Mouse (Mus musculus): ENCODE measurements around the gene Ankmy1. TPM values are rescaled to one million over a fixed set of nuclear protein-coding genes. Genes with fewer than 3 reads are reported as not detected.

Gene Ankmy1
- polyA plus RNA-seq, 1 experiment from 2014 or later: 0.16 TPM

DNA sequence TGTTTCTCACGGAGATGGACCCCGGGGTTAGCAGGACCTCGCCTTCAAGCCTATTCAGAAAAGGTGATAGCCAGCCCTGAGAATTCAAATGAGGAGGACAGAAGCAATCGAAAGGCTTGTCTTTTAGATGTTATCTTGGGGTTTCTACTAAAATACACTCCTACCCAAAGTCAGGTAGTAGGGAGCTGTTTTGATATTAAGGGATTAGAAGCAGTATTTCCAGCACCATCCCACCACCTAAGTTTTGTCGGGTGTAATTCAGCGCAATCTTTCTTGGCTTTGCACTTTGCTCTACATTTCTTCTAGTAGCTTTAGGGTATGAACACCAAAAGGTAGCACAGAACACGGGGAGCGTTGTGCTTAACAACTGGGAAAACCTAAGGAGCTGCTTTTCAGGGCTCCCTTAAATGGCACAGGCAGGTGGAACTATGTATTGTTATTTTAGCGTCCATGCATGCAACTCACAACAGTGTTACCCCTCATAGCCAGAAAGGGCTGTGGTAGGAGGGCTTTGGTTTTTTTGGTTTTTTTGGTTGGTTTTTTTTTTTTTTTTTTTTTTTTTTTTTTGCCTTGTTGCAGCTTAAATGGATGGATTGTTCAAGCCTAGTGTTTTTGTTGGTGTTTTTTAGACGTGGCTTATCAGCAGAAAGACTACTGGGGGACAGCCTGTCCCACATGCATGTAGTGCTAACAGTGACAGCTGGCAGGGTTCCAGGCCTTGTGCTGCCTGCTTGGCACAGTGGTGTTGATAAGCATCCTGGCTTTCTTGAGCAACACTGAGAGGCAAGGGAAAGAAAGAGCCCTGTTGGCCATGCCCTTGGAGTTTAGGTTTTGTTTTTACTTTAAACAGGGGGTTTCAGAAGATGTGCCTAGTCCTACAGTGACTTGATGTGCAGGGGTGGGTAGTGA, 32.6 kb upstream of the Ankmy1 start:
- Histone ChIP-seq H3K4me3 (ENCODE audit: low read depth, low read length) (peak overlapping the region; percentile 84), H3K27me3 (replicated peaks; ENCODE audit: control insufficient read depth, insufficient read depth, low read length) (no peaks in the 10 kb centered on the region), H3K27ac (ENCODE audit: low read depth, low read length) (peak overlapping the region; percentile 96), H3K36me3 (ENCODE audit: control insufficient read depth, insufficient read depth, low read length) (peaks cover 6% of the 10 kb centered on the region; the same call in 1 of the 2 replicates), H3K9ac (ENCODE audit: low read depth, low read length) (peak overlapping the region; percentile 69), H3K9me3 (ENCODE audit: control insufficient read depth, low read length) (no peaks in the 10 kb centered on the region), H3K4me1 (replicated peaks; ENCODE audit: control insufficient read depth, insufficient read depth, low read length) (peaks cover 10% of the 10 kb centered on the region; the same call in 1 of the 2 replicates), H3K4me2 (peak overlapping the region; percentile 83)
- 18% methylated on average over 10 of the region's 10 CpGs for WGBS
- DNase-seq (ENCODE audit: low spot score): no peak
- no peak for ATAC-seq (replicated peaks; ENCODE audit: low FRiP score)

GRCm38 (mm10) chr1:92934182-92934827, 31.6 kb upstream of the Ankmy1 start, which contains the start of gene Capn10:
Capn10 (plus strand) TSS chr1:92934376.
- Histone ChIP-seq H3K4me1 (replicated peaks; ENCODE audit: control insufficient read depth, insufficient read depth, low read length) (peaks cover 10% of the 10 kb centered on the region; the same call in 1 of the 2 replicates), H3K4me2 (peak within 1 kb of the TSS; percentile 83), H3K27ac (ENCODE audit: low read depth, low read length) (peak within 1 kb of the TSS; percentile 96), H3K36me3 (ENCODE audit: control insufficient read depth, insufficient read depth, low read length) (peaks cover 2% of the 10 kb centered on the region; the same call in 1 of the 2 replicates), H3K9ac (ENCODE audit: low read depth, low read length) (peak within 1 kb of the TSS; percentile 72), H3K4me3 (ENCODE audit: low read depth, low read length) (peak within 1 kb of the TSS; percentile 84), H3K9me3 (ENCODE audit: control insufficient read depth, low read length) (no peaks in the 10 kb centered on the region), H3K27me3 (replicated peaks; ENCODE audit: control insufficient read depth, insufficient read depth, low read length) (no peaks in the 10 kb centered on the region)
- under 1% methylated on average over 45 of the region's 45 CpGs for WGBS
- ATAC-seq (replicated peaks; ENCODE audit: low FRiP score): peak; percentile 100
- peak; percentile 93 for DNase-seq (ENCODE audit: low spot score)

GRCm38 (mm10) chr1:92933611-92934010, 30.9 kb upstream of the Ankmy1 start:
- Histone ChIP-seq H3K27ac (ENCODE audit: low read depth, low read length) (peak overlapping the region; percentile 96), H3K9me3 (ENCODE audit: control insufficient read depth, low read length) (no peaks in the 10 kb centered on the region), H3K27me3 (replicated peaks; ENCODE audit: control insufficient read depth, insufficient read depth, low read length) (no peaks in the 10 kb centered on the region), H3K9ac (ENCODE audit: low read depth, low read length) (peak overlapping the region; percentile 72), H3K4me2 (peak overlapping the region; percentile 83), H3K4me3 (ENCODE audit: low read depth, low read length) (peak overlapping the region; percentile 84), H3K36me3 (ENCODE audit: control insufficient read depth, insufficient read depth, low read length) (no peaks in the 10 kb centered on the region), H3K4me1 (replicated peaks; ENCODE audit: control insufficient read depth, insufficient read depth, low read length) (peaks cover 10% of the 10 kb centered on the region; the same call in 1 of the 2 replicates)
- DNase-seq (ENCODE audit: low spot score) (no peak), ATAC-seq (replicated peaks; ENCODE audit: low FRiP score) (no peak)
- WGBS: 73% methylated on average over 4 of the region's 4 CpGs

DNA sequence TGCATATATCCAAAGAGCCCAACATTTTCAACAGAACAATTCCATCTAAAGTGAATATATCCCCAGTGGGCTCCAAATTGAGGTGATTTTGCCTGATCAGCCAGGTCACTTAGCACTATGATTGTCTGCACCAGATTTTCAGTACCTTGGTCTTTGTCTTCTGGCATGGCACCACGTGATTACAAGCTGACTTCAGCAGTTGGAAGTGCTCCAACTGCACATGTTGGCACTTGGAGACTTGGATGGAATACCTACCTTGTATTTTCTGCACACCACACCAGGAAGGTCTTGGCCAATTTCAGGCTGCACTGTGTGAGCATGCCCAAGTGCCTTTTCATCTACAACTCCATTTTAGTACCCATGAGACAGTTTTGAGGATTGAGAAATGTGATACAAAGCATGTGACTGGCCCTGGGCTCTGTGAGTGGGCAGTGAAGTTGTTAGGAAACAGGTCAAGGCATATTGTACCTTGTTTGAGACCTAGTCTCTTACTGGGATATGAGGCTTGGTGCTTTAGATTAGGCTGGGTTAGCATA, 27.5 kb upstream of the Ankmy1 start:
- H3K9ac ChIP-seq (ENCODE audit: low read depth, low read length): no peak overlapping the region
- 21% methylated on average over 1 of the region's 1 CpGs for WGBS
- H3K4me2 ChIP-seq: no peak overlapping the region
- H3K9me3 ChIP-seq (ENCODE audit: control insufficient read depth, low read length): no peaks in the 10 kb centered on the region
- H3K27me3 ChIP-seq (replicated peaks; ENCODE audit: control insufficient read depth, insufficient read depth, low read length): no peaks in the 10 kb centered on the region
- no peaks in the 10 kb centered on the region for H3K36me3 ChIP-seq (ENCODE audit: control insufficient read depth, insufficient read depth, low read length)
- no peak for ATAC-seq (replicated peaks; ENCODE audit: low FRiP score)
- peaks cover 7% of the 10 kb centered on the region; the same call in 1 of the 2 replicates for H3K4me1 ChIP-seq (replicated peaks; ENCODE audit: control insufficient read depth, insufficient read depth, low read length)
- no peak overlapping the region for H3K27ac ChIP-seq (ENCODE audit: low read depth, low read length)
- DNase-seq (ENCODE audit: low spot score): no peak
- H3K4me3 ChIP-seq (ENCODE audit: low read depth, low read length): no peak overlapping the region

DNA sequence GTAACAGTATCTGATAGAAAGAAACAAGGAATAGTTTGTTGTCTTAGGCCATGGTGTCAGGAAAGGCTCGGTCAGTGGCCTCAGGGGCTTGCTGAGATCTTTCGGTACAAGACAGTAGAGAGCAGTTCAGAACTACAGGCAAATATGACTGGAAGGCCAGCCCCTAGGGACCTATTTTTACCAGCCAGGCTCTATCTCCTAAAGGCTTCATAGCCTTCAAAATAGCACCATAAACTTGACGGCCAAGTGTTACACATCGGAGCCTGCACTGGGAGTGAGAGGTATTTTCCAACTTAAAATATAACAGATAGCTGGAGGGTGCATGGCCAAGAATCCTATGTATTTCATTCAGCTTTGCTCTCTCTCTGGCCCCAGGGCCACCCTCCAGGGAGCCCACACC, 18.8 kb upstream of the Ankmy1 start:
- no peak overlapping the region for H3K27ac ChIP-seq (ENCODE audit: low read depth, low read length)
- 84% methylated on average over 4 of the region's 4 CpGs for WGBS
- no peak for ATAC-seq (replicated peaks; ENCODE audit: low FRiP score)

GRCm38 (mm10) chr1:92920474-92921200, 17.9 kb upstream of the Ankmy1 start:
- peaks cover 31% of the 10 kb centered on the region for H3K36me3 ChIP-seq (ENCODE audit: control insufficient read depth, insufficient read depth, low read length)
- H3K27ac ChIP-seq (ENCODE audit: low read depth, low read length): no peak overlapping the region

More for the DNA sequence above, 18.8 kb upstream of the Ankmy1 start:
- no peaks in the 10 kb centered on the region for H3K4me1 ChIP-seq (replicated peaks; ENCODE audit: control insufficient read depth, insufficient read depth, low read length)
- DNase-seq (ENCODE audit: low spot score): no peak
- H3K9me3 ChIP-seq (ENCODE audit: control insufficient read depth, low read length): no peaks in the 10 kb centered on the region
- H3K9ac ChIP-seq (ENCODE audit: low read depth, low read length): no peak overlapping the region
- H3K36me3 ChIP-seq (ENCODE audit: control insufficient read depth, insufficient read depth, low read length): peaks cover 25% of the 10 kb centered on the region
- no peak overlapping the region for H3K4me2 ChIP-seq
- no peaks in the 10 kb centered on the region for H3K27me3 ChIP-seq (replicated peaks; ENCODE audit: control insufficient read depth, insufficient read depth, low read length)
- H3K4me3 ChIP-seq (ENCODE audit: low read depth, low read length): no peak overlapping the region

GRCm38 (mm10) chr1:92919775-92920174, 17.1 kb upstream of the Ankmy1 start:
- DNase-seq (ENCODE audit: low spot score) (no peak), ATAC-seq (replicated peaks; ENCODE audit: low FRiP score) (no peak)
- Histone ChIP-seq H3K4me3 (ENCODE audit: low read depth, low read length) (no peak overlapping the region), H3K9me3 (ENCODE audit: control insufficient read depth, low read length) (no peaks in the 10 kb centered on the region), H3K4me1 (replicated peaks; ENCODE audit: control insufficient read depth, insufficient read depth, low read length) (no peaks in the 10 kb centered on the region), H3K27me3 (replicated peaks; ENCODE audit: control insufficient read depth, insufficient read depth, low read length) (no peaks in the 10 kb centered on the region), H3K9ac (ENCODE audit: low read depth, low read length) (no peak overlapping the region), H3K4me2 (no peak overlapping the region), H3K36me3 (ENCODE audit: control insufficient read depth, insufficient read depth, low read length) (peaks cover 31% of the 10 kb centered on the region), H3K27ac (ENCODE audit: low read depth, low read length) (no peak overlapping the region)
- WGBS: 86% methylated on average over 12 of the region's 12 CpGs

More at GRCm38 (mm10) chr1:92920474-92921200, 17.9 kb upstream of the Ankmy1 start:
- Histone ChIP-seq H3K4me1 (replicated peaks; ENCODE audit: control insufficient read depth, insufficient read depth, low read length) (no peaks in the 10 kb centered on the region), H3K27me3 (replicated peaks; ENCODE audit: control insufficient read depth, insufficient read depth, low read length) (no peaks in the 10 kb centered on the region), H3K4me2 (no peak overlapping the region), H3K9me3 (ENCODE audit: control insufficient read depth, low read length) (no peaks in the 10 kb centered on the region), H3K4me3 (ENCODE audit: low read depth, low read length) (no peak overlapping the region), H3K9ac (ENCODE audit: low read depth, low read length) (no peak overlapping the region)
- WGBS: 64% methylated on average over 7 of the region's 7 CpGs
- DNase-seq (ENCODE audit: low spot score): no peak
- ATAC-seq (replicated peaks; ENCODE audit: low FRiP score): no peak; the same call in 1 of the 2 replicates

DNA sequence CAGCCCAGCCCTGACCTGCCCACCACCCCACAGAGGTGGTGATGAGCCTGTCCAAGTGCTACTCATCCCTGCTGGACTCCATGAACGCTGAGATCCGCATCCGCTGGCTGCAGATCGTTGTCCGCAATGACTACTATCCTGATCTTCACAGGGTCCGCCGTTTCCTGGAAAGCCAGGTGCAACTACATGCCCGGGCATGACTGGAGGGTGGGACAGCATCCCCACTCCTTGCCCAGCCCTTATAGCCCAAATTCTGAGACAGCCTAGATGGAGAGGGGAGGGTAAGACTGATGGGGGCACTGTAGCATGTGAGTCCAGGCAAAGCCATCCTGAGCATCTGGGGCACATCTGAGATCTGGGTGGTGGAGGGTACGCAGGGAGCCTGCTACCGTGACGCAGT, 16.4 kb upstream of the Ankmy1 start:
- Histone ChIP-seq H3K36me3 (ENCODE audit: control insufficient read depth, insufficient read depth, low read length) (peaks cover 31% of the 10 kb centered on the region), H3K4me3 (ENCODE audit: low read depth, low read length) (no peak overlapping the region), H3K9me3 (ENCODE audit: control insufficient read depth, low read length) (no peaks in the 10 kb centered on the region), H3K27ac (ENCODE audit: low read depth, low read length) (no peak overlapping the region), H3K4me1 (replicated peaks; ENCODE audit: control insufficient read depth, insufficient read depth, low read length) (no peaks in the 10 kb centered on the region), H3K9ac (ENCODE audit: low read depth, low read length) (no peak overlapping the region), H3K4me2 (no peak overlapping the region), H3K27me3 (replicated peaks; ENCODE audit: control insufficient read depth, insufficient read depth, low read length) (no peaks in the 10 kb centered on the region)
- ATAC-seq (replicated peaks; ENCODE audit: low FRiP score) (no peak), DNase-seq (ENCODE audit: low spot score) (no peak)
- 97% methylated on average over 11 of the region's 11 CpGs for WGBS

All from liver, embryonic 11.5 days (tissue).